Mouse (Mus musculus): ENCODE measurements around the gene Sars. TPM values are rescaled to one million over a fixed set of nuclear protein-coding genes. Genes with fewer than 3 reads are reported as not detected.

The Sars gene
- polyA plus RNA-seq, 1 experiment = 78.0 TPM

GRCm38 (mm10) chr3:108458380-108458779 lies 13.4 kb upstream of the Sars start:
- TF ChIP-seq POLR2A (IDR thresholded peaks at IDR 0.05; ENCODE audit: borderline replicate concordance, low read depth, low read length) = no peak
- TF ChIP-seq CTCF (IDR thresholded peaks at IDR 0.05; ENCODE audit: low read depth, low read length) = no peak
- Histone ChIP-seq H3K27ac (ENCODE audit: insufficient read depth, low read depth, low read length) (no peak overlapping the region), H3K4me1 (ENCODE audit: control insufficient read depth, insufficient read depth, low read length) (no peaks in the 10 kb centered on the region), H3K4me3 (ENCODE audit: insufficient read depth, low read length) (no peak overlapping the region)

GRCm38 (mm10) chr3:108454172-108454571 lies 9.2 kb upstream of the Sars start:
- TF ChIP-seq POLR2A (IDR thresholded peaks at IDR 0.05; ENCODE audit: borderline replicate concordance, low read depth, low read length) = no peak
- no peak for TF ChIP-seq CTCF (IDR thresholded peaks at IDR 0.05; ENCODE audit: low read depth, low read length)
- no peaks in the 10 kb centered on the region for H3K4me1 ChIP-seq (ENCODE audit: control insufficient read depth, insufficient read depth, low read length)
- no peak overlapping the region for H3K27ac ChIP-seq (ENCODE audit: insufficient read depth, low read depth, low read length)

GRCm38 (mm10) chr3:108451969-108452368 lies 7.0 kb upstream of the Sars start:
- Histone ChIP-seq H3K4me1 (ENCODE audit: control insufficient read depth, insufficient read depth, low read length) (no peaks in the 10 kb centered on the region), H3K27ac (ENCODE audit: insufficient read depth, low read depth, low read length) (no peak overlapping the region), H3K4me3 (ENCODE audit: insufficient read depth, low read length) (no peak overlapping the region)
- TF ChIP-seq CTCF (IDR thresholded peaks at IDR 0.05; ENCODE audit: low read depth, low read length) (no peak), POLR2A (IDR thresholded peaks at IDR 0.05; ENCODE audit: borderline replicate concordance, low read depth, low read length) (no peak)

More at GRCm38 (mm10) chr3:108454172-108454571, 9.2 kb upstream of the Sars start:
- H3K4me3 ChIP-seq (ENCODE audit: insufficient read depth, low read length) = no peak overlapping the region

- H3K27ac ChIP-seq (ENCODE audit: insufficient read depth, low read depth, low read length) = 0 out of 2 replicates have a peak overlapping the region, but pooled peaks have one; percentile 31
- peak overlapping the region; percentile 88 for H3K4me3 ChIP-seq (ENCODE audit: insufficient read depth, low read length)
- TF ChIP-seq CTCF (IDR thresholded peaks at IDR 0.05; ENCODE audit: low read depth, low read length) = no peak
- TF ChIP-seq POLR2A (IDR thresholded peaks at IDR 0.05; ENCODE audit: borderline replicate concordance, low read depth, low read length) = no peak; the same call in 1 of the 2 replicates
- H3K4me1 ChIP-seq (ENCODE audit: control insufficient read depth, insufficient read depth, low read length) = peaks cover 26% of the 10 kb centered on the region
Measured at GRCm38 (mm10) chr3:108445366-108445705, 327 bp upstream of the Sars start.

- H3K4me3 ChIP-seq (ENCODE audit: insufficient read depth, low read length) = peak overlapping the region; percentile 88
- TF ChIP-seq CTCF (IDR thresholded peaks at IDR 0.05; ENCODE audit: low read depth, low read length) = no peak
- TF ChIP-seq POLR2A (IDR thresholded peaks at IDR 0.05; ENCODE audit: borderline replicate concordance, low read depth, low read length) = no peak
- H3K27ac ChIP-seq (ENCODE audit: insufficient read depth, low read depth, low read length) = peak overlapping the region; percentile 66
- peaks cover 27% of the 10 kb centered on the region for H3K4me1 ChIP-seq (ENCODE audit: control insufficient read depth, insufficient read depth, low read length)
Measured at GRCm38 (mm10) chr3:108444029-108444428, 980 bp downstream of the Sars start.

GRCm38 (mm10) chr3:108436380-108436714 lies 8.7 kb downstream of the Sars start:
- Histone ChIP-seq H3K4me3 (ENCODE audit: insufficient read depth, low read length) (no peak overlapping the region), H3K4me1 (ENCODE audit: control insufficient read depth, insufficient read depth, low read length) (peaks cover 21% of the 10 kb centered on the region), H3K27ac (ENCODE audit: insufficient read depth, low read depth, low read length) (peak overlapping the region; percentile 15; the same call in 1 of the 2 replicates)
- TF ChIP-seq POLR2A (IDR thresholded peaks at IDR 0.05; ENCODE audit: borderline replicate concordance, low read depth, low read length) (no peak), CTCF (IDR thresholded peaks at IDR 0.05; ENCODE audit: low read depth, low read length) (no peak)

- Histone ChIP-seq H3K4me3 (ENCODE audit: insufficient read depth, low read length) (no peak overlapping the region), H3K27ac (ENCODE audit: insufficient read depth, low read depth, low read length) (peak overlapping the region; percentile 15), H3K4me1 (ENCODE audit: control insufficient read depth, insufficient read depth, low read length) (peaks cover 19% of the 10 kb centered on the region)
- TF ChIP-seq CTCF (IDR thresholded peaks at IDR 0.05; ENCODE audit: low read depth, low read length) (no peak), POLR2A (IDR thresholded peaks at IDR 0.05; ENCODE audit: borderline replicate concordance, low read depth, low read length) (no peak)
Measured at GRCm38 (mm10) chr3:108435701-108436379, 9.2 kb downstream of the Sars start.

- no peak overlapping the region for H3K4me3 ChIP-seq (ENCODE audit: insufficient read depth, low read length)
- H3K27ac ChIP-seq (ENCODE audit: insufficient read depth, low read depth, low read length) = no peak overlapping the region
- TF ChIP-seq POLR2A (IDR thresholded peaks at IDR 0.05; ENCODE audit: borderline replicate concordance, low read depth, low read length) (no peak), CTCF (IDR thresholded peaks at IDR 0.05; ENCODE audit: low read depth, low read length) (no peak)
- H3K4me1 ChIP-seq (ENCODE audit: control insufficient read depth, insufficient read depth, low read length) = peaks cover 16% of the 10 kb centered on the region
Measured at GRCm38 (mm10) chr3:108433881-108434495, 11.0 kb downstream of the Sars start.

- no peak for TF ChIP-seq CTCF (IDR thresholded peaks at IDR 0.05; ENCODE audit: low read depth, low read length)
- TF ChIP-seq POLR2A (IDR thresholded peaks at IDR 0.05; ENCODE audit: borderline replicate concordance, low read depth, low read length) = no peak
- H3K4me1 ChIP-seq (ENCODE audit: control insufficient read depth, insufficient read depth, low read length) = peaks cover 15% of the 10 kb centered on the region
- no peak overlapping the region for H3K27ac ChIP-seq (ENCODE audit: insufficient read depth, low read depth, low read length)
- no peak overlapping the region for H3K4me3 ChIP-seq (ENCODE audit: insufficient read depth, low read length)
Measured at GRCm38 (mm10) chr3:108433188-108433880, 11.7 kb downstream of the Sars start.

All from bone marrow macrophage, adult 2 months (primary cell).